Mouse (Mus musculus) spleen, adult 2 months (tissue): ENCODE data around the gene Rarg.

Source experiments
- CTCF ChIP-seq: fragments of 200-500 bp; IDR thresholded peaks from 2 replicates; pipeline ENCODE4 v1.5.1; 2011; ENCODE audit warnings: mild to moderate bottlenecking, inconsistent platforms; ENCODE audit not compliant: insufficient read depth, insufficient read length, insufficient replicate concordance; ENCODE audit errors: extremely low read depth
- POLR2A ChIP-seq: fragments of 200-500 bp; IDR thresholded peaks from 2 replicates; pipeline ENCODE4 v1.6.1; 2011; ENCODE audit warnings: low read depth, low read length, inconsistent platforms

DNA sequence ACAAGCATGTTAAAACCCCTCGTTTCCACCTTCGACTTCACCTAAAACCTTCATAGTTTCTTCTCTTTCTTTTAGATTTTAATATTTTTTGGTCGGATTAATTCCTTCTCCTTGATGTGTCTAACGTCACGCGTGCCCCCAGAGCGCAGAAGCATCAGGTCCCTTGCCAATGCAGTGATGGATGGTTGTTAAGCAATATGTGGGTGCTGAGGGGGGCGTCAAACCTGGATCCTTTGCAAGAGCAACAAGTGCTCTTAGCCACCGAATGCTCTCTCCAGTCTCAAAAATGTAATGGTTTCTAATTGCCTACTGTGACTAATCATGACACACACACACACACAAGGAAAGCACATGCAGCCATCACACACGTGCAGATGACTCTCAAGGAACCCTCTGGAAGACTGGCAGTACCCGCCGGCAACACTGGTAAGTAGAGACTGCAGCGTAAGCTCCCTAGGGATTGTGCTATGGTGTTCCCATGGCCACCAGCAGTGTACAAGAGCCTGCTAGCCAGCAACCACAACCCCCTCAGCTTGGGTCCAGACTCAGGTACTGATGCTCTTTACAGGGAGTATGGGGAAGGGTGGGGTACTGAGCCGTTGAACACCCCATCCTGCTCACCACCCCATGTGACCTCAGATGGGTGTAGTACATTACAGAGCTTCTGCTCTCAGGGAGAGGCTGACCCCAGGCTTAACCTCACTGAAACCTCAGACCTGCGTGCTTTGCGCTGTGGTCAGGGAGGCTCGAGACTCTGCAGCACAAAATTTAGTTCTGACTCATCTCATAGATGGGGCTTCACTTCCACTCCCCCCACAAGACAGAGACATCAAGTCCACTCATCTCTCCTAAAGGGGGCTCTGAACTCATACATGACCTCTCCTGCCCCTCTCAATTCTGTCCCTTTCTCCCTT is 26.7 kb downstream of the Rarg start:
- TF ChIP-seq CTCF = no peak
- no peak for TF ChIP-seq POLR2A
